Mouse (Mus musculus) forebrain, embryonic 14.5 days (tissue): ENCODE results near the gene Acap2. TPM values are rescaled to one million over a fixed set of nuclear protein-coding genes. Genes with fewer than 3 reads are reported as not detected.
A peak's percentile ranks its signal among the peaks of the same experiment; 100 is the strongest.

ENCODE experiments used
- ATAC-seq: fragments of 200-750 bp; cut with Nextera tagmentation; 2 replicates; pipeline ENCODE4 v1.8.0; 2017; ENCODE audit warnings: mild to moderate bottlenecking, moderate library complexity
- DNase-seq: peaks from one replicate; pipeline ENCODE4 v3.0.0-alpha.2; 2015; ENCODE audit warnings: low spot score
- H3K27ac ChIP-seq: fragments of 300-500 bp; sonication (generic); 2 replicates; pipeline ENCODE4 v1.5.1; 2014; ENCODE audit warnings: low read depth, mild to moderate bottlenecking, control low read depth, low read length, moderate library complexity
- H3K27me3 ChIP-seq: fragments of 300-500 bp; sonication (generic); replicated peaks from 2 replicates; pipeline ENCODE4 v1.6.1; 2014; ENCODE audit warnings: low read length, control low read depth, mixed read lengths; ENCODE audit not compliant: control insufficient read depth, insufficient read depth
- H3K36me3 ChIP-seq: fragments of 300-500 bp; sonication (generic); 2 replicates; pipeline ENCODE4 v1.6.1; 2014; ENCODE audit warnings: low read length, control low read depth; ENCODE audit not compliant: control insufficient read depth, insufficient read depth
- H3K4me1 ChIP-seq: fragments of 300-500 bp; sonication (generic); 2 replicates; pipeline ENCODE4 v1.6.1; 2014; ENCODE audit warnings: antibody characterized with exemption, low read length, control low read depth; ENCODE audit not compliant: control insufficient read depth, insufficient read depth
- H3K4me2 ChIP-seq: fragments of 300-500 bp; sonication (generic); 2 replicates; pipeline ENCODE4 v1.6.1; 2014; ENCODE audit warnings: mild to moderate bottlenecking, control low read depth, low read length
- H3K4me3 ChIP-seq: fragments of 300-500 bp; sonication (generic); 2 replicates; pipeline ENCODE4 v1.5.1; 2014; ENCODE audit warnings: low read depth, low read length, control low read depth
- H3K9ac ChIP-seq: fragments of 300-500 bp; sonication (generic); 2 replicates; pipeline ENCODE4 v1.6.1; 2014; ENCODE audit warnings: mild to moderate bottlenecking, low read length, control low read depth, moderate library complexity
- H3K9me3 ChIP-seq: fragments of 300-500 bp; sonication (generic); replicated peaks from 2 replicates; pipeline ENCODE4 v1.6.1; 2016; ENCODE audit warnings: low read length, control low read depth, mixed read lengths; ENCODE audit not compliant: control insufficient read depth
- WGBS: fragments of 180-500 bp; shearing (Covaris S2); extraction: QIAGEN DNeasy Blood & Tissue Kit; methylation state at CpG from one replicate; pipeline ENCODE4 v1.1.7; 2014; 5-methylcytosine and 5-hydroxymethylcytosine counted together
- polyA plus RNA-seq: library from polyadenylated mRNA; unstranded; fragments of >200 nt; fragmentation: Nextera tagmentation; extraction: Ambion mirVana; gene quantifications from 2 replicates; pipeline ENCODE4 v1.2.1, GENCODE M21; 2014

The Acap2 gene
- polyA plus RNA-seq, 1 experiment from 2014 or later, result 11.3 TPM

- WGBS, result 93% methylated on average over 6 of the region's 6 CpGs
- Histone ChIP-seq H3K9ac (no peak overlapping the region), H3K36me3 (no peaks in the 10 kb centered on the region), H3K4me2 (no peak overlapping the region), H3K4me1 (no peaks in the 10 kb centered on the region), H3K9me3 (no peaks in the 10 kb centered on the region), H3K4me3 (no peak overlapping the region), H3K27me3 (no peaks in the 10 kb centered on the region), H3K27ac (no peak overlapping the region)
- ATAC-seq (no peak), DNase-seq (no peak)
Measured at GRCm38 (mm10) chr16:31147766-31148165, 53.3 kb downstream of the Acap2 start.

GRCm38 (mm10) chr16:31141916-31142315 lies 59.1 kb downstream of the Acap2 start:
- no peak overlapping the region for H3K4me2 ChIP-seq
- no peak overlapping the region for H3K4me3 ChIP-seq
- H3K27me3 ChIP-seq, result no peaks in the 10 kb centered on the region
- DNase-seq (peak; percentile 19), ATAC-seq (no peak)
- 13% methylated on average over 6 of the region's 6 CpGs for WGBS
- no peak overlapping the region for H3K9ac ChIP-seq
- H3K36me3 ChIP-seq, result peaks cover 4% of the 10 kb centered on the region; the same call in 1 of the 2 replicates
- H3K4me1 ChIP-seq, result no peaks in the 10 kb centered on the region
- no peaks in the 10 kb centered on the region for H3K9me3 ChIP-seq
- H3K27ac ChIP-seq, result no peak overlapping the region

GRCm38 (mm10) chr16:31136616-31137253 lies 64.3 kb downstream of the Acap2 start:
- Histone ChIP-seq H3K9me3 (no peaks in the 10 kb centered on the region), H3K4me2 (no peak overlapping the region), H3K36me3 (peaks cover 17% of the 10 kb centered on the region; the same call in 1 of the 2 replicates), H3K27ac (no peak overlapping the region), H3K4me3 (no peak overlapping the region), H3K27me3 (no peaks in the 10 kb centered on the region), H3K9ac (no peak overlapping the region), H3K4me1 (no peaks in the 10 kb centered on the region)
- ATAC-seq (peak; percentile 54), DNase-seq (no peak)
- WGBS, result 56% methylated on average over 13 of the region's 13 CpGs

- Histone ChIP-seq H3K27ac (peak overlapping the region; percentile 27; the same call in 1 of the 2 replicates), H3K27me3 (no peaks in the 10 kb centered on the region), H3K36me3 (peaks cover 20% of the 10 kb centered on the region), H3K4me1 (no peaks in the 10 kb centered on the region), H3K9me3 (no peaks in the 10 kb centered on the region), H3K9ac (no peak overlapping the region), H3K4me3 (no peak overlapping the region), H3K4me2 (no peak overlapping the region)
- ATAC-seq (no peak), DNase-seq (peak; percentile 47)
- 39% methylated on average over 8 of the region's 8 CpGs for WGBS
Measured at GRCm38 (mm10) chr16:31135519-31135918, 65.5 kb downstream of the Acap2 start.

- H3K4me2 ChIP-seq, result no peak overlapping the region
- DNase-seq, result no peak
- no peaks in the 10 kb centered on the region for H3K27me3 ChIP-seq
- 86% methylated on average over 5 of the region's 5 CpGs for WGBS
- H3K27ac ChIP-seq, result no peak overlapping the region
- no peak overlapping the region for H3K9ac ChIP-seq
- H3K9me3 ChIP-seq, result no peaks in the 10 kb centered on the region
- peaks cover 26% of the 10 kb centered on the region for H3K36me3 ChIP-seq
- H3K4me1 ChIP-seq, result no peaks in the 10 kb centered on the region
- H3K4me3 ChIP-seq, result no peak overlapping the region
- no peak for ATAC-seq
Measured at GRCm38 (mm10) chr16:31131531-31131930, 69.5 kb downstream of the Acap2 start.

GRCm38 (mm10) chr16:31128116-31128515 lies 72.9 kb downstream of the Acap2 start:
- peaks cover 16% of the 10 kb centered on the region for H3K36me3 ChIP-seq
- no peak for DNase-seq
- H3K27me3 ChIP-seq, result no peaks in the 10 kb centered on the region
- no peak overlapping the region for H3K4me2 ChIP-seq
- no peaks in the 10 kb centered on the region for H3K9me3 ChIP-seq
- H3K4me1 ChIP-seq, result no peaks in the 10 kb centered on the region
- WGBS, result 91% methylated on average over 5 of the region's 5 CpGs
- no peak overlapping the region for H3K27ac ChIP-seq
- H3K4me3 ChIP-seq, result no peak overlapping the region
- no peak overlapping the region for H3K9ac ChIP-seq
- no peak for ATAC-seq

- Histone ChIP-seq H3K9ac (no peak overlapping the region), H3K4me1 (no peaks in the 10 kb centered on the region), H3K27ac (no peak overlapping the region), H3K4me3 (no peak overlapping the region), H3K27me3 (no peaks in the 10 kb centered on the region), H3K36me3 (peaks cover 20% of the 10 kb centered on the region), H3K9me3 (no peaks in the 10 kb centered on the region), H3K4me2 (no peak overlapping the region)
- DNase-seq (no peak), ATAC-seq (no peak)
- 80% methylated on average over 5 of the region's 5 CpGs for WGBS
Measured at GRCm38 (mm10) chr16:31124991-31125390, 76.1 kb downstream of the Acap2 start.

- no peaks in the 10 kb centered on the region for H3K27me3 ChIP-seq
- ATAC-seq (no peak), DNase-seq (no peak)
- no peak overlapping the region for H3K4me2 ChIP-seq
- H3K9me3 ChIP-seq, result no peaks in the 10 kb centered on the region
- no peak overlapping the region for H3K9ac ChIP-seq
- no peak overlapping the region for H3K4me3 ChIP-seq
- H3K27ac ChIP-seq, result no peak overlapping the region
- peaks cover 17% of the 10 kb centered on the region for H3K36me3 ChIP-seq
- H3K4me1 ChIP-seq, result no peaks in the 10 kb centered on the region
- 95% methylated on average over 6 of the region's 6 CpGs for WGBS
Measured at GRCm38 (mm10) chr16:31121612-31122011, 79.4 kb downstream of the Acap2 start.

- H3K9me3 ChIP-seq, result 0 out of 2 replicates have a peak, but pooled peaks cover 2% of the 10 kb centered on the region
- H3K36me3 ChIP-seq, result peaks cover 34% of the 10 kb centered on the region
- no peak overlapping the region for H3K27ac ChIP-seq
- no peak overlapping the region for H3K4me2 ChIP-seq
- H3K9ac ChIP-seq, result no peak overlapping the region
- no peaks in the 10 kb centered on the region for H3K4me1 ChIP-seq
- H3K27me3 ChIP-seq, result no peaks in the 10 kb centered on the region
- no peak overlapping the region for H3K4me3 ChIP-seq
- ATAC-seq (no peak), DNase-seq (no peak)
Measured at GRCm38 (mm10) chr16:31113596-31113995, 87.4 kb downstream of the Acap2 start.
